Mouse (Mus musculus): ENCODE results near the gene Taok3. TPM values are rescaled to one million over a fixed set of nuclear protein-coding genes. Genes with fewer than 3 reads are reported as not detected.
"Not testable (repeated sequence)": the region's sequence is repeated elsewhere in the genome, so short reads cannot be mapped to it uniquely, and the experiment has no call there.

The Taok3 gene
- polyA plus RNA-seq, 1 experiment from 2014 or later: 67.1 TPM

DNA sequence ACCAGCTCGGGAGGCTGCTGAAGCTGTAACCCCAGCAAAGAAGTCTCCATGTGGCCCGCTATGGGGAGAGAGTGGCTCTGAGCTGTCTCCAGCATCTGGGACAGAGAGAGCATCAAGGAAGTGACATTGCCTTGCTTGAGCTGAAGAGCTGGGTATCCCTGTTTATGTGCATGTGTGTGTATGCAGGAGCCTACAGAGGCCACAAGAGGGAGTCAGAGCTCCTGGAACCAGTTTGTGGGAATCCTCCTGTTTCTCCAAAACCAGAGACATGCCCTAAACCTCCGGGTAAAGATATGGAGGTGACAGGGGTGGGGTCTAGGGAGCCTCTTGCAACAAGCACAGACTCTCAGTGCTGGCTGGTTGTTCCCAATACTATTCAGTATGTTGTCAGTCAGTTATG, 171.4 kb downstream of the Taok3 start:
- Histone ChIP-seq H3K27ac (ENCODE audit: low read length) (no peak overlapping the region), H3K4me3 (ENCODE audit: low read depth, low read length) (no peak overlapping the region), H3K27me3 (ENCODE audit: control insufficient read depth, insufficient read depth, low read depth, low read length) (no peaks in the 10 kb centered on the region), H3K4me2 (ENCODE audit: low read length) (no peak overlapping the region), H3K36me3 (ENCODE audit: control insufficient read depth, insufficient read depth, low read length) (no peaks in the 10 kb centered on the region), H3K9ac (ENCODE audit: low read depth, low read length) (no peak overlapping the region), H3K9me3 (replicated peaks; ENCODE audit: control insufficient read depth, low read length, poor library complexity, severe bottlenecking) (no peaks in the 10 kb centered on the region), H3K4me1 (ENCODE audit: control insufficient read depth, insufficient read depth, low read length) (peaks cover 9% of the 10 kb centered on the region)
- 82% methylated on average over 3 of the region's 3 CpGs for WGBS
- ATAC-seq: no peak

DNA sequence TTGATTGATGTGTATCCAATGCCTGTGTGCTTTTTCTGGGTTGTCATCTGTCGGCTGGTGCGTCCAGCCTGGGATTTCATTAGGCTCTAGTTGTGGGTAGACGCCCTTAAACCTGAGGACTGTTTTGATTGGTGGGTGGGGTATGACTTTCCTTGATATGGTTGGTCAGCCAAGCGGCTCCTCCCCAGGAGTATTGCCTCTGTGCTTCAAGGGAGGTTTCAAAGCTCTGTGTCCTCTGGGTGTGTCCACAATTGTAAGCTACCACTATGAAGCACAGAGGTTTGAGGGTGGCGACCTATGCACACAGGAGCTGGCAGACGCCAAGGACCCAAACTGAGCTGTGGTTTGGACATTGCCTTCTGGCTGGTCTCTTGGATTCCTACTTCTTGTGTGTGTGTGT, 172.6 kb downstream of the Taok3 start:
- H3K4me3 ChIP-seq (ENCODE audit: low read depth, low read length): no peak overlapping the region
- WGBS: 81% methylated on average over 6 of the region's 6 CpGs
- no peaks in the 10 kb centered on the region for H3K36me3 ChIP-seq (ENCODE audit: control insufficient read depth, insufficient read depth, low read length)
- H3K27ac ChIP-seq (ENCODE audit: low read length): no peak overlapping the region
- ATAC-seq: no peak
- no peak overlapping the region for H3K9ac ChIP-seq (ENCODE audit: low read depth, low read length)
- no peak overlapping the region for H3K4me2 ChIP-seq (ENCODE audit: low read length)
- no peaks in the 10 kb centered on the region for H3K9me3 ChIP-seq (replicated peaks; ENCODE audit: control insufficient read depth, low read length, poor library complexity, severe bottlenecking)
- no peaks in the 10 kb centered on the region for H3K27me3 ChIP-seq (ENCODE audit: control insufficient read depth, insufficient read depth, low read depth, low read length)
- H3K4me1 ChIP-seq (ENCODE audit: control insufficient read depth, insufficient read depth, low read length): peaks cover 6% of the 10 kb centered on the region

DNA sequence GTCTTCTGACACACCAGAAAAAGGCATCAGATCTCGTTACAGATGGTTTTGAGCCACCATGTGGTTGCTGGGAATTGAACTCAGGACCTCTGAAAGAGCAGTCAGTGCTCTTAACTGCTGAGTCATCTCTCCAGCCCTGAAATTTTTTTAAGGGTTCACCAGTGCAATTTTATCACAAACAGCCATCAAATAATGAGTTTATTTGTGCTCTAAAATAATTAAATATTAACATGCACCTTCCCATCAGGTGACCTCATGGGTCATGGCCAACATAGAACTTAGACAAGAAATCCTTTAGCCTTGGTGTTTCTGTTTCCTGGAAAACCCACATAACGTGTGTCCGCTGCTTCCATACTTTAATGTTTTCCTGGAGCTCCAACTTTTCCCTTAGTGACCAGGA, 173.8 kb downstream of the Taok3 start:
- not testable (repeated sequence) for H3K4me2 ChIP-seq (ENCODE audit: low read length); H3K27me3 ChIP-seq (ENCODE audit: control insufficient read depth, insufficient read depth, low read depth, low read length); ATAC-seq; H3K9me3 ChIP-seq (replicated peaks; ENCODE audit: control insufficient read depth, low read length, poor library complexity, severe bottlenecking); H3K9ac ChIP-seq (ENCODE audit: low read depth, low read length); H3K27ac ChIP-seq (ENCODE audit: low read length); H3K4me1 ChIP-seq (ENCODE audit: control insufficient read depth, insufficient read depth, low read length); H3K4me3 ChIP-seq (ENCODE audit: low read depth, low read length); H3K36me3 ChIP-seq (ENCODE audit: control insufficient read depth, insufficient read depth, low read length)
- 88% methylated on average over 3 of the region's 3 CpGs for WGBS

DNA sequence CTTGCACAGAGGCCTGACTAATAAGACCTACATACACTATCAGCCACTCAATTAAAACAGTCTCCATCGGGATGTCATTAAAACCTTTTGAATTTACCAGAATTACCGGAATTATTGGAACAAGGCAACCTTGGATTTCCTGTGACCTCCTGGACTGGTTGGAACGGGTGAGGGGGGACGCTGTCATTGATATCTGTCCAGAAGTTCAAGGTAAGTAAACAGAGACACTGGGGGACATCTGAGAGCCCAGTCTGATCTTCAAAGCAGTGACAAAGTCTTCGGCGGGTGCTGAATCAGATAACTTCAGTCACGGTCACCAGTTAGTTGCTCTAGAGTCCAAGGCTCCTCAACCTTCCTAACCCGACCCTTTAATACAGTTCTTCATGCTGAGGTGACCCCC, 175.1 kb downstream of the Taok3 start:
- Histone ChIP-seq H3K4me3 (ENCODE audit: low read depth, low read length) (no peak overlapping the region), H3K27ac (ENCODE audit: low read length) (no peak overlapping the region), H3K9me3 (replicated peaks; ENCODE audit: control insufficient read depth, low read length, poor library complexity, severe bottlenecking) (no peaks in the 10 kb centered on the region), H3K4me2 (ENCODE audit: low read length) (no peak overlapping the region), H3K36me3 (ENCODE audit: control insufficient read depth, insufficient read depth, low read length) (no peaks in the 10 kb centered on the region), H3K27me3 (ENCODE audit: control insufficient read depth, insufficient read depth, low read depth, low read length) (no peaks in the 10 kb centered on the region), H3K9ac (ENCODE audit: low read depth, low read length) (no peak overlapping the region), H3K4me1 (ENCODE audit: control insufficient read depth, insufficient read depth, low read length) (no peaks in the 10 kb centered on the region)
- 93% methylated on average over 8 of the region's 8 CpGs for WGBS
- no peak for ATAC-seq

DNA sequence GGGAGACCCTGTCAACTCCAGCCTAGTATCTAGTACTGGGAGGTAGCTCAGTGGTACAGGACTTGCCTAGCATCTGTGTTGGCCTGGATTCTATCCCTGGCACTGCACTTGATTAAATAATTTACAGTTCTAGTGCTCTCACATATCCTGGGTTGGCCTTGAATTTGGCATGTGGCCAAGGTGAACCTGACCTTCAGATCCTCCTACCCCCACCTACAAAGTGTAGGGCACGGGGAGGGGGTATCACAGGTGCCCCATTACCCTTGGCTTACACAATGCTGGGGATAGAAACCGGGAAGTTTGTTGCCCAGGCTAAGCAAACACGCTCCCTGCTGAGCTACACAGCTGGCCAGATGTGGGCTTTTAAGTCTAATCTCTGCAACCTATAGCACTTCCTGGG, 183.0 kb downstream of the Taok3 start:
- no peak for ATAC-seq
- Histone ChIP-seq H3K9ac (ENCODE audit: low read depth, low read length) (no peak overlapping the region), H3K27ac (ENCODE audit: low read length) (no peak overlapping the region), H3K36me3 (ENCODE audit: control insufficient read depth, insufficient read depth, low read length) (no peaks in the 10 kb centered on the region), H3K27me3 (ENCODE audit: control insufficient read depth, insufficient read depth, low read depth, low read length) (no peaks in the 10 kb centered on the region), H3K4me2 (ENCODE audit: low read length) (no peak overlapping the region), H3K4me3 (ENCODE audit: low read depth, low read length) (no peak overlapping the region), H3K4me1 (ENCODE audit: control insufficient read depth, insufficient read depth, low read length) (no peaks in the 10 kb centered on the region), H3K9me3 (replicated peaks; ENCODE audit: control insufficient read depth, low read length, poor library complexity, severe bottlenecking) (no peaks in the 10 kb centered on the region)
- WGBS: 64% methylated on average over 3 of the region's 3 CpGs

DNA sequence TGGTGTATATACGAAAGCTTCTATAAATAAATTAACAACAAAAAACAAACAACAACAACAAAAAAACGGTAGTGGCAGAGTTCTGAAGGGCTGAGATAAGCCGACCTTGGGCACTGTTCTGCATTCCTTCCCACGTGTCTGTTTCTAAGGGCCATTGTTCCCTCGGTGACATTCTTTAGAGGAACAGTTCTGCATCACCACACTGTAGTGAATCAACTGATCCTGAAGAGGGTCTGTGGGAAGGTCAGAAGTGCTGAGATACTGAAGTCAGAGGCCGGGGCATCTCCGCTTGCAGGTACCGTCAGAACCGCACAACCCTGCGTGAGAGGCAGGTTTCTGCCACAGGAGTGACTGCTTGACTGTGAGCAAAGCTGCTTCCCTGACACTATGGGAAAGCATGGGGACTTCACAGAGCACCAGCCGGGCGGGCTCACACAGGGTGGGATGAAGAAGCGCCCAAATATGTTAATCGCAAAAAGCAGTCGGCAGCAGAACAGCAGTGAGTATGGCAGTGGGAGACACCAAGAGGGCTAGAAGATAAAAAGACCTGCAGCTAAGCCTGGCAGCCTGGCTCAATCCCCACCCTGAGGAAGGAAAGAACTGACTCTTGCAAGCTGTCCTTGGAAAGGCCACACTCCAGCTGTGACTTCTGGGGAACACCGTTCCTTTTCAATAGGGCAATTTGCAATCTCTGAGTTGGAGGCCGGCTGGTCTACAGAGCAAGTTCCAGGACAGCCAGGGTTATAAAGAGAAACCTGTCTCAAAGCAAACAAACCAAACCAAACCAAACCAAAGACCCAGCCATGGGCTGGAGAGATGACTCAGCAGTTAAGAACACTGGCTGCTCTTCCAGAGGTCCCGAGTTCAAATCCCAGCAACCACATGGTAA, 184.0 kb downstream of the Taok3 start:
- 35% methylated on average over 18 of the region's 18 CpGs for WGBS
- H3K9ac ChIP-seq (ENCODE audit: low read depth, low read length): no peak overlapping the region

DNA sequence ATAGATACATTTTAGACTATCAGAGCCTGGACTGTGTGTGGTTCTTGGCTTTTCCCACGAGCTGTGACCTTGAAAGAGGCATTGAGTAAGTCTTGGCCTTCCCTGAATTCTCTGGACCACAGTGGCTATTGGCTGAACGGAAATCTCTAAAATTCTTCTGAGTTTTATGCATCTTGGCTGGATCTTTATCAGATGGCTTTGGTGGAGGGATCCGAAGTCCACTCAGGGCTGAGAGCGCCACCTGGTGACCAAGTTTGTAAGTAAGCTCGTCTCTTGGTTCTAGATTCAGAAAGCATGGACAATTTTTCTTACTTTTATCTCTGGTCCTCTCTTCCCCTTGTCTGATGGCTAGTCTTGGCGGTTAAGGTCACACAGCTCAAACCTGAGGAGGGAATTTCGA, 185.0 kb downstream of the Taok3 start:
- no peak for ATAC-seq
- no peaks in the 10 kb centered on the region for H3K36me3 ChIP-seq (ENCODE audit: control insufficient read depth, insufficient read depth, low read length)
- no peaks in the 10 kb centered on the region for H3K27me3 ChIP-seq (ENCODE audit: control insufficient read depth, insufficient read depth, low read depth, low read length)
- H3K9ac ChIP-seq (ENCODE audit: low read depth, low read length): no peak overlapping the region
- H3K4me3 ChIP-seq (ENCODE audit: low read depth, low read length): no peak overlapping the region
- H3K4me2 ChIP-seq (ENCODE audit: low read length): no peak overlapping the region
- no peaks in the 10 kb centered on the region for H3K4me1 ChIP-seq (ENCODE audit: control insufficient read depth, insufficient read depth, low read length)
- WGBS: 72% methylated on average over 7 of the region's 7 CpGs
- H3K27ac ChIP-seq (ENCODE audit: low read length): no peak overlapping the region
- no peaks in the 10 kb centered on the region for H3K9me3 ChIP-seq (replicated peaks; ENCODE audit: control insufficient read depth, low read length, poor library complexity, severe bottlenecking)

More for the DNA sequence above, 184.0 kb downstream of the Taok3 start:
- H3K27ac ChIP-seq (ENCODE audit: low read length): no peak overlapping the region
- no peaks in the 10 kb centered on the region for H3K4me1 ChIP-seq (ENCODE audit: control insufficient read depth, insufficient read depth, low read length)
- no peaks in the 10 kb centered on the region for H3K27me3 ChIP-seq (ENCODE audit: control insufficient read depth, insufficient read depth, low read depth, low read length)
- no peaks in the 10 kb centered on the region for H3K36me3 ChIP-seq (ENCODE audit: control insufficient read depth, insufficient read depth, low read length)
- H3K4me2 ChIP-seq (ENCODE audit: low read length): no peak overlapping the region
- no peak for ATAC-seq
- no peak overlapping the region for H3K4me3 ChIP-seq (ENCODE audit: low read depth, low read length)
- H3K9me3 ChIP-seq (replicated peaks; ENCODE audit: control insufficient read depth, low read length, poor library complexity, severe bottlenecking): no peaks in the 10 kb centered on the region

DNA sequence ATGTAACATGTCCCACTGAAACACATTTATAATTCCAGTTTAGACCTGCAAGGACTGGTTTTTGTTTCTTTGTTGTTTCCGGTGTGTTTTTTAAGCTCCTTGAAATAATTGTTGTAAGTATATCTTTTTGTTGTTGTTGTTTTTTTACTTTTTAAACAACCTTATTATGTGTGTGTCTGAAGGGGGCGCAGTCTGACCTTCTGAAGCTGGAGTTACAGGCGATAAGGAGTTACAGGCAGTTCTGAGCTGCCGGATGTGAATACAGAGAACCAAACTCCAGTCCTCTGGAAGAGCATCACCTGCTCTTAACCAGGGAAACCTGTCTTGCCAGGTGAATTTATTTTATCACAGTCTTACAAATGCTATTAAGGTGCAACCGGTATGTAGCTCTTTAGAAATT, 185.8 kb downstream of the Taok3 start:
- Histone ChIP-seq H3K36me3 (ENCODE audit: control insufficient read depth, insufficient read depth, low read length) (no peaks in the 10 kb centered on the region), H3K27me3 (ENCODE audit: control insufficient read depth, insufficient read depth, low read depth, low read length) (no peaks in the 10 kb centered on the region), H3K9ac (ENCODE audit: low read depth, low read length) (no peak overlapping the region), H3K4me3 (ENCODE audit: low read depth, low read length) (no peak overlapping the region), H3K4me1 (ENCODE audit: control insufficient read depth, insufficient read depth, low read length) (no peaks in the 10 kb centered on the region), H3K9me3 (replicated peaks; ENCODE audit: control insufficient read depth, low read length, poor library complexity, severe bottlenecking) (no peaks in the 10 kb centered on the region), H3K27ac (ENCODE audit: low read length) (no peak overlapping the region), H3K4me2 (ENCODE audit: low read length) (no peak overlapping the region)
- ATAC-seq: no peak
- WGBS: 93% methylated on average over 5 of the region's 5 CpGs

DNA sequence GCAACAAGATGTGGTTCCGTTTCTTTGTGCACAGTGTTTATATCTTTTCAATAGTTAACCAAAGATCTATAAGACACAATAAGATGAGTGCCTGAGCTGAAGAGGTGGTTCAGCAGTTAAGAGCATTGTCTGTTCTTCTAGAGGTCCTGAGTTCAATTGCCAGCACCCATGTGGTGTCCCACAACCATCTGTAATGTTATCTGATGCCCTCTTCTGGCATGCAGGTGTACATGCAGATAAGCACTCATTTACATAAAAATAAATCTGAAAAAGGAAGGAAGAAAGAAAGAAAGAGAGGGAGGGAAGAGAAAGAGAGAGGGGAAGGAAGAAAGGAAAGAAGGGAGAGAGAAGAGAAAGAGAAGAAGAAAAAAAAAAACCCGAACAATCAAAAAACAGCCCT, 186.9 kb downstream of the Taok3 start:
- no peak for ATAC-seq
- H3K9me3 ChIP-seq (replicated peaks; ENCODE audit: control insufficient read depth, low read length, poor library complexity, severe bottlenecking): no peaks in the 10 kb centered on the region
- no peaks in the 10 kb centered on the region for H3K36me3 ChIP-seq (ENCODE audit: control insufficient read depth, insufficient read depth, low read length)
- no peak overlapping the region for H3K27ac ChIP-seq (ENCODE audit: low read length)
- WGBS: 97% methylated on average over 2 of the region's 2 CpGs
- H3K4me2 ChIP-seq (ENCODE audit: low read length): no peak overlapping the region
- no peak overlapping the region for H3K9ac ChIP-seq (ENCODE audit: low read depth, low read length)
- H3K4me3 ChIP-seq (ENCODE audit: low read depth, low read length): no peak overlapping the region
- H3K27me3 ChIP-seq (ENCODE audit: control insufficient read depth, insufficient read depth, low read depth, low read length): no peaks in the 10 kb centered on the region
- H3K4me1 ChIP-seq (ENCODE audit: control insufficient read depth, insufficient read depth, low read length): no peaks in the 10 kb centered on the region
